Mouse (Mus musculus) ES-Bruce4 (cell line): ENCODE measurements at regions not wholly inside any gene's neighbourhood (a gene's known extent, or its start where the extent isn't known, plus 50 kb on each side); places are given as distances from the start of the nearest gene placed in this dataset.
A peak's percentile ranks its signal among the peaks of the same experiment; 100 is the strongest.

Source experiments
- CTCF ChIP-seq: IDR thresholded peaks from one replicate; pipeline ENCODE4 v1.8.1; 2011; ENCODE audit warnings: low read depth, low read length
- EP300 ChIP-seq: IDR thresholded peaks from 2 replicates; pipeline ENCODE4 v1.6.1; 2011; ENCODE audit warnings: low read depth, low read length; ENCODE audit not compliant: insufficient read depth
- POLR2A ChIP-seq: IDR thresholded peaks from one replicate; pipeline ENCODE4 v1.8.1; 2011; ENCODE audit warnings: low read length; ENCODE audit not compliant: insufficient read depth

- TF ChIP-seq CTCF = peak; percentile 58
- no peak for TF ChIP-seq POLR2A
- TF ChIP-seq EP300 = no peak
These were observed 185.4 kb upstream of the Mageb4 start for GRCm38 (mm10) chrX:86490309-86490708.
